Mouse (Mus musculus) liver, adult 2 months (tissue): ENCODE data around the gene Clca2. TPM values are rescaled to one million over a fixed set of nuclear protein-coding genes. Genes with fewer than 3 reads are reported as not detected.
"Not testable (repeated sequence)": the region's sequence is repeated elsewhere in the genome, so short reads cannot be mapped to it uniquely, and the experiment has no call there.

ENCODE experiments used
- DNase-seq: peaks from one replicate; pipeline ENCODE4 v3.0.0-alpha.2; 2011; ENCODE audit warnings: low read depth, low spot score; ENCODE audit errors: extremely low read depth
- H3K27ac ChIP-seq: fragments of 200-500 bp; replicated peaks from 2 replicates; pipeline ENCODE4 v1.5.1; 2012; ENCODE audit warnings: low read depth, mild to moderate bottlenecking, control low read depth, inconsistent platforms, low read length; ENCODE audit not compliant: insufficient read depth
- H3K27me3 ChIP-seq: fragments of 200-500 bp; 2 replicates; pipeline ENCODE4 v1.6.1; 2012; ENCODE audit warnings: mild to moderate bottlenecking, moderate library complexity, low read length, inconsistent platforms; ENCODE audit not compliant: control insufficient read depth, insufficient read depth
- H3K36me3 ChIP-seq: fragments of 200-500 bp; 2 replicates; pipeline ENCODE4 v1.6.1; 2012; ENCODE audit warnings: low read length, inconsistent platforms; ENCODE audit not compliant: control insufficient read depth, insufficient read depth
- H3K4me1 ChIP-seq: fragments of 200-500 bp; 2 replicates; pipeline ENCODE4 v1.6.1; 2011; ENCODE audit warnings: low read length; ENCODE audit not compliant: control insufficient read depth, insufficient read depth
- H3K4me3 ChIP-seq: fragments of 200-500 bp; 2 replicates; pipeline ENCODE4 v1.5.1; 2011; ENCODE audit warnings: low read depth, mild to moderate bottlenecking, control low read depth, low read length, moderate library complexity; ENCODE audit not compliant: insufficient read depth
- H3K79me2 ChIP-seq: fragments of 200-500 bp; 2 replicates; pipeline ENCODE4 v1.6.1; 2012; ENCODE audit warnings: inconsistent platforms, mild to moderate bottlenecking, low read length, moderate library complexity; ENCODE audit not compliant: control insufficient read depth, insufficient read depth
- H3K9ac ChIP-seq: fragments of 200-500 bp; 2 replicates; pipeline ENCODE4 v1.6.1; 2012; ENCODE audit warnings: low read depth, mild to moderate bottlenecking, control low read depth, inconsistent platforms, low read length
- CTCF ChIP-seq: fragments of 200-500 bp; IDR thresholded peaks from 2 replicates; pipeline ENCODE4 v1.5.1; 2011; ENCODE audit warnings: low read depth, low read length, control low read depth
- POLR2A ChIP-seq: fragments of 200-500 bp; IDR thresholded peaks from 2 replicates; pipeline ENCODE4 v1.6.1; 2011; ENCODE audit warnings: low read length, control low read depth; ENCODE audit not compliant: insufficient read depth; ENCODE audit errors: extremely low read depth
- WGBS: fragments of 180-500 bp; shearing (Covaris S2); methylation state at CpG from one replicate; pipeline ENCODE4 v1.1.7; 2018; 5-methylcytosine and 5-hydroxymethylcytosine counted together
- polyA plus RNA-seq: library from polyadenylated mRNA; depleted of rRNA; stranded (reverse); fragments of >200 nt; gene quantifications from 2 replicates; pipeline ENCODE4 v1.2.3, GENCODE M21; 2012
- total RNA-seq: library from RNA; depleted of rRNA; stranded (reverse); fragments of >200 nt; gene quantifications from 2 replicates; pipeline ENCODE4 v1.2.3, GENCODE M21; 2014

Clca2 gene
- total and polyA plus RNA-seq, 2 experiments: not detected

- no peak overlapping the region for H3K27ac ChIP-seq
- H3K27me3 ChIP-seq: no peaks in the 10 kb centered on the region
- DNase-seq: no peak
- H3K36me3 ChIP-seq: no peaks in the 10 kb centered on the region
- 79% methylated on average over 8 of the region's 8 CpGs for WGBS
- TF ChIP-seq POLR2A (no peak), CTCF (no peak)
- no peaks in the 10 kb centered on the region for H3K4me1 ChIP-seq
- no peak overlapping the region for H3K9ac ChIP-seq
- H3K4me3 ChIP-seq: no peak overlapping the region
- H3K79me2 ChIP-seq: no peaks in the 10 kb centered on the region
Observed at GRCm38 (mm10) chr3:145080904-145081303, 18.3 kb downstream of the Clca2 start.

DNA sequence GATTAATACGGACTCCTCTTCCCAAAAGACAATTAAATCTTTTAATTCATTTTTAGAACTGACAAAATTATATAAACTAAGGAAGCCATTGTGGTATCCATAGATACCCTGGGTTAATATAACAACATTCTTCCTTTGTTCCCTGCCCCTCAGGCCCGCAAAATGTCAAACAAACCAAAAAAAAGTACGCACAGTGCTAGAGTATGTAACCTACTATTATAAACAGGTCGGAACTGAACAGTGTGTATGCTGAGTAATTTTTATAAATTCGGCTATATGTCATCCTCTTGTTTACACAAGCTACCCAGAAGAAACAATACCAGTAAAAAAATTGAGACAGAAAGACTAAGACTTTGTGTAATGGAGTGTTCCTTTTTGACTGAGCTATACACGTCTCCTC, 20.8 kb downstream of the Clca2 start:
- no peaks in the 10 kb centered on the region for H3K4me1 ChIP-seq
- H3K36me3 ChIP-seq: no peaks in the 10 kb centered on the region
- no peak overlapping the region for H3K9ac ChIP-seq
- WGBS: 77% methylated on average over 6 of the region's 6 CpGs
- H3K27me3 ChIP-seq: no peaks in the 10 kb centered on the region
- H3K4me3 ChIP-seq: no peak overlapping the region
- DNase-seq: no peak
- TF ChIP-seq CTCF (no peak), POLR2A (no peak)
- no peak overlapping the region for H3K27ac ChIP-seq
- H3K79me2 ChIP-seq: no peaks in the 10 kb centered on the region

DNA sequence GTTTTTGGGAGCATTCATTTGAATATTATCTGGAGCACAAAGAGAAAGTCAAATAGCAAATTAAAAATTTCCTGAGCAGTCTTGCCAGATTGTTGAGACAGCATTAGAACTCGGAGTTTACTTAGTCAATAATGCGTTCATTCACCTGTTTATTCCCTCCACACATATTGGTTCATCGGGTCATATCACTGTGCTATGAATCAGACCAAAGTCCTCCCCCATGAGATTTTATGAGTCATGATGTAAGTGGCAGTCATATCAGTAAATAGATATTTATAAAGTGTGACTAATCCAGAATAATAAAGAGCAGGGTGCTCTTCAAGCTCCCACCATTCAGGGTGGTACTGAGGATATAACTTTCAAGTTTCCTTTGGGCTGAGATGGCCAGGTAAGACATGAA, 26.9 kb downstream of the Clca2 start:
- no peak overlapping the region for H3K4me3 ChIP-seq
- DNase-seq: no peak
- H3K27me3 ChIP-seq: no peaks in the 10 kb centered on the region
- no peaks in the 10 kb centered on the region for H3K4me1 ChIP-seq
- 84% methylated on average over 3 of the region's 3 CpGs for WGBS
- H3K27ac ChIP-seq: no peak overlapping the region
- H3K9ac ChIP-seq: no peak overlapping the region
- TF ChIP-seq CTCF: no peak
- no peak for TF ChIP-seq POLR2A
- no peaks in the 10 kb centered on the region for H3K79me2 ChIP-seq
- no peaks in the 10 kb centered on the region for H3K36me3 ChIP-seq

- H3K27me3 ChIP-seq: no peaks in the 10 kb centered on the region
- H3K27ac ChIP-seq: no peak overlapping the region
- TF ChIP-seq CTCF (no peak), POLR2A (no peak)
Observed at GRCm38 (mm10) chr3:145068964-145069363, 30.3 kb downstream of the Clca2 start.

DNA sequence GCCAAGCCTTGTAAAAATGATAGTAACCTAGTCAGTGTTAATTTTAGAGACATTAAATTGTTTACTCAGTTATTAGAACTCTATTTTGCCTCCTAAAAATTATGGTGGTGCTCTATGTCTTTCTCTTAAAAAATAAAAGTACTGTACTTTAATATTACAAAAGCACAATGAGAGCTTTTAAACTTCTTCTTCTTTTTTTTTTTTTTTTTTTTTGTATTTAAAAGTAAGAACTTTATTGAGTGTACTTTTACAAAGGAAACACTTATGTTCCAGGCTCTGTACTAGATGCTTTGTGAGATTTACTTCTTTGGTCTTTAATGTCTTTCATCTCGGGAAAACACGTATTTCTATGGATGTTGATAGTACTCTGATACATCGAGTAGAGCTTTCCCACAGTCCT, 44.1 kb downstream of the Clca2 start:
- H3K4me3 ChIP-seq, H3K4me1 ChIP-seq, H3K9ac ChIP-seq, H3K79me2 ChIP-seq, H3K36me3 ChIP-seq, DNase-seq, H3K27me3 ChIP-seq, H3K27ac ChIP-seq: not testable (repeated sequence)
- WGBS: 94% methylated on average over 3 of the region's 3 CpGs

More at GRCm38 (mm10) chr3:145068964-145069363, 30.3 kb downstream of the Clca2 start:
- H3K9ac ChIP-seq: no peak overlapping the region
- no peaks in the 10 kb centered on the region for H3K79me2 ChIP-seq
- no peaks in the 10 kb centered on the region for H3K36me3 ChIP-seq
- no peak for DNase-seq
- no peak overlapping the region for H3K4me3 ChIP-seq
- H3K4me1 ChIP-seq: no peaks in the 10 kb centered on the region
- 72% methylated on average over 4 of the region's 4 CpGs for WGBS

GRCm38 (mm10) chr3:145049820-145050219, 49.4 kb downstream of the Clca2 start:
- WGBS: 37% methylated on average over 3 of the region's 3 CpGs
- Histone ChIP-seq H3K9ac (no peak overlapping the region), H3K27me3 (no peaks in the 10 kb centered on the region), H3K4me3 (no peak overlapping the region), H3K79me2 (no peaks in the 10 kb centered on the region), H3K36me3 (no peaks in the 10 kb centered on the region), H3K4me1 (no peaks in the 10 kb centered on the region), H3K27ac (no peak overlapping the region)
- no peak for DNase-seq
- TF ChIP-seq POLR2A (no peak), CTCF (no peak)
